Mouse (Mus musculus) brain, embryonic 18.5 days (tissue): ENCODE results near the gene Cc2d2a.

ENCODE experiments used
- DNase-seq: peaks from one replicate; pipeline ENCODE4 v3.0.0-alpha.2; 2012; ENCODE audit warnings: low read depth, low spot score

Gene Cc2d2a

DNA sequence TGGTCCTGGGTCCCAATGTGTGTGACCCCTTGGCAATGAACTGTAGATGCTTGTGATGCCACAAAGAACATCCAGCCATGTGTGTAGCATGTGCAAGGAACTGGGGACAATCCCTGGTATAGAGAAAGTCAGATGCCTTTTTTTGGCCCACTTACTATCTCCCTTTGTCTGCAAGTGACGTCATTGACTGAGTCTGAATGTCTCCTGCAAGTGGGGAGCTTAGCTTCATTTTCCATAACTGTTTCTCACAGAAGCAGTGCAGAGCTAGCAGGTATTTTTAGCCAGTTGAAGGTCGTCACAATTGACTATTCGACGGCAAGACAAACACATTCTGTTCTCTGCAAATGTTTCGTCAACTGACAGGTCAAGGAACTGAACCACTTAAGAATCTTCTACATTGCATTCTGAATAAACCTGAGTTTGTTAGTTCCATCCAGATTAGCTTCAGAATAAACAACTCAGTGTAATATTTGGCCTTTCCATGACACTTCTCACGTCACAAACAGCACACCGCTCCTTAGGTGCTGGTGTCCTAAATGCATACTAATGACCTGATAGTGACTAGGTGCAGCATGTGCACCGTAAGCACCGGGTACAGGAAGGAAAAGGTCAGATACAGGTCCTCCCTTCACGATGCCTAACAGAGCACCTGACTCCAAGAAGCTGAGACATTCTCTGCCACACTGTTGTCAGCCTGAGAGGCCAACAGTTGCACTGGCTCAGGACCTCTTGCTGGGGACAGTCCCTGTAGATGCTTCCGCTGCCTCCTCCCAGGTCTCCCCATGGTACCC lies 66.4 kb downstream of the Cc2d2a start:
- DNase-seq, result no peak

GRCm38 (mm10) chr5:43732381-43732780 lies 70.2 kb downstream of the Cc2d2a start:
- DNase-seq, result no peak

GRCm38 (mm10) chr5:43744187-43744586 lies 82.0 kb downstream of the Cc2d2a start:
- DNase-seq, result no peak

GRCm38 (mm10) chr5:43745156-43745555 lies 83.0 kb downstream of the Cc2d2a start:
- no peak for DNase-seq

- no peak for DNase-seq
These were observed 85.9 kb downstream of the Cc2d2a start for GRCm38 (mm10) chr5:43748039-43748438.

- DNase-seq, result no peak
These were observed 86.9 kb downstream of the Cc2d2a start for GRCm38 (mm10) chr5:43749092-43749491.

- no peak for DNase-seq
These were observed 108.6 kb downstream of the Cc2d2a start for GRCm38 (mm10) chr5:43770618-43771354.

GRCm38 (mm10) chr5:43771555-43771954 lies 109.4 kb downstream of the Cc2d2a start:
- DNase-seq, result no peak

GRCm38 (mm10) chr5:43776407-43776806 lies 114.3 kb downstream of the Cc2d2a start:
- no peak for DNase-seq

DNA sequence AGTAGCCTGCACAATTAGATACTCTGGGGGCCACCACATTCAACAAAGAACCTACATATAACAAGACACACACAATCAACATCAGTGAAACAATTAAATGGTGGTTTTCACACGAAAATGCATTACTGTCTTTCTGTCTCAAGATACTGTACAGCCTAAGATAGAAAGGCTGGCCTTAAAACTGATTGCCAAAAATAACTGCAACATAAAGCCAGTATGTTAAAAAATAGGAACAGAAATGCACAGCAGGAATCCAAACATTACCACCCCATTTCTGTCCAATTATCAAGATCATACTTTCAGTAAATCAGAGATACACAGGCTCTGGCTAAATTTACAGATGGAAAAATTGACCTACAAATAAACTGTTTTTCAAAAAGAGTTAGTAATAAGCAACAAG lies 114.8 kb downstream of the Cc2d2a start:
- no peak for DNase-seq

GRCm38 (mm10) chr5:43778583-43778982 lies 116.4 kb downstream of the Cc2d2a start:
- DNase-seq, result no peak

GRCm38 (mm10) chr5:43781423-43781976 lies 119.4 kb downstream of the Cc2d2a start:
- no peak for DNase-seq

GRCm38 (mm10) chr5:43781977-43782930 lies 120.1 kb downstream of the Cc2d2a start:
- DNase-seq, result peak; percentile 69

DNA sequence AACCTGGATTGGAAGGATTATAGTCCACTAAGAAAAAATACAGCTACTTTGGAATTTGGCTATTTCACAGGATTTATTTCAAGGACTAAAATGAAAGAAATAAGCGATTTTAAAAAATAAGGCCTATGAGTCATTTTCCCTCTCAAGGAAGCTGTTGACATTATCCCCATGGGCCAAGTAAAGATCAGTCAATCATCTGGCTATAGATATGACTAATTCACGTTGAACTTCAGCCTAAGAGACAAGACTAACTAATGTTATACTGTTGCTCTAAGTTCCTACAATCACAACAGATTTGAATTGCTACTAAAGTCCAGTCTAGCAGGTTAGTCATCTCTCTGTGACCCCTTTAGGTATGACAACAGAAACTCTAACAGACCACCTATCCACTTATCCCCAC lies 121.8 kb downstream of the Cc2d2a start:
- DNase-seq, result no peak

GRCm38 (mm10) chr5:43786607-43787006 lies 124.5 kb downstream of the Cc2d2a start:
- DNase-seq, result no peak

DNA sequence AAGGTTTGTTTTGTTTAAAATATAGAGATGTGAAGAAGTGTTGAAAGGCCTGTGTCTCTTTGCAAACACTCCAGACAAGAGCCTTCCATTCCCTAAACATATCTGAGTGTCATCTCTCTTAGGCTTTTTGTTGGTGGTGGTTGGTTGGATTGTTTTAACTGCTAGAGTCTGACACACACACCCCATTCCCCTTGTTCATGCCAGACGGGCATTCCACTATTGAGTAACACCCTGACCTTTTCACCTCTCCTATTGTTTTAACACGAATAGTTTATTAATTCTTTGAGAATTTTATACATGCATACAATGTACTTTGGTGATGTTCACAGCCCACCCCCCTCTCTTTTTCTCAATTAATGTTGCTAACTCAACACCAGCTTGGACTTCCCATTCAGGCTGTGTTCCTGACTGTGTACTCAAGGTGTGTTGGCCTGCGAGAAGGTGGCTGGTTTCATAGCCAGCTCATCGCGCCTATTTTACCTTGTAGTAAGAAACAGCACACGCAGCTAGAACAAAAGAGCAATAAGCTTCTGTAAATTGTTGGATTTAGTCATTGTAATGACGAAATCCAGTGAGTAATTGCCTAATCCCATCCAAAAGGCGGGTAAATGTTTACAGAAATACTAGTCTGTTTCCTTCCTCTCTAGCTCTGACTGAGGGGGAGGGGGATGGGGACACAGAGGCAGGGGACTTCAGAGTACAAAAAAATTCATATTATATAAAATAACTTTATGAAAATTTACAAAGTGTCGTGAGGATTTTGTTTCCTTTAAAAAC lies 126.0 kb downstream of the Cc2d2a start:
- DNase-seq, result no peak
